Mouse (Mus musculus) ovary, postnatal 36 days (tissue): ENCODE measurements around the gene Ccdc171.
"Not testable (repeated sequence)": the region's sequence is repeated elsewhere in the genome, so short reads cannot be mapped to it uniquely, and the experiment has no call there.

Experiments
- DNase-seq: peaks from one replicate; pipeline ENCODE4 v3.0.0; 2022; ENCODE audit warnings: low spot score, mixed read lengths

Gene Ccdc171

GRCm38 (mm10) chr4:83525690-83526055 lies 328 bp downstream of the Ccdc171 start:
- DNase-seq: no peak

DNA sequence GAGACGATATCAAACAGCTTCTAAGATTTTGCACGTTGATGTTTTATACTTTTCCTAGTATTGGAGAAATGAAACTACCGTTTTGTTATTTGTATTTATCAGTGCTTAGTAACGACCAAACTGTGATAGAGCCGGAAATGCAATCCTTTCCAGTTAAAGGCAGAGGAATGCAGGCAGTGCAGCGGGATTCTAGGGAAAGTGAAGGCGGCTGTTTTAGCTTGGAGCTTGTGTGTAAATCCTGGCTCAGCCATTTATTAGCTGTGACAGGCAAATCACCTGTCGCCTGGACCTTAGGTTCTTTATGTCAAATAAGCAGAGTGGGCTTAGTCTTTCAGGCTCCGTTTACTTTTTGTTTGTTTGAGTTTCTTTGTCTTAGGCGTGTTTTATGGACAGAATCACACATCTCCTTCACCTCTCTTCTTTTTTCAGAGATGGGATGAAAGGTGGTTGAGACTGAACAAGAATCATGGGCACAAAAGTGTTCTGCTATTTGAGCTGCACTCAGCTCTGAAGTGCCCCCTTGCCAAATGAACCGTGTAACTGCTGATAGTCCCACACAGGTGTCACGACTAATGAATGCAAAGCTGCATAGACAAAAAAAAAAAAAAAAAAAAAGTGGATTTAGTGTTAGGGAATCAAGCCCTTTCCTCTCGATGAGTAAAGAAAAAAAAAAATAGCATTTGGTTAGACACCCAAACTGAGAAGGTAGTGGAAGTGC lies 1.1 kb downstream of the Ccdc171 start:
- DNase-seq: no peak

- DNase-seq: no peak
Measured at GRCm38 (mm10) chr4:83526988-83527334, 1.6 kb downstream of the Ccdc171 start.

- DNase-seq: no peak
Measured at GRCm38 (mm10) chr4:83527921-83528320, 2.6 kb downstream of the Ccdc171 start.

GRCm38 (mm10) chr4:83530060-83530459 lies 4.7 kb downstream of the Ccdc171 start:
- not testable (repeated sequence) for DNase-seq

GRCm38 (mm10) chr4:83533168-83533911 lies 8.0 kb downstream of the Ccdc171 start:
- DNase-seq: no peak

- no peak for DNase-seq
Measured at GRCm38 (mm10) chr4:83534024-83534423, 8.7 kb downstream of the Ccdc171 start.

DNA sequence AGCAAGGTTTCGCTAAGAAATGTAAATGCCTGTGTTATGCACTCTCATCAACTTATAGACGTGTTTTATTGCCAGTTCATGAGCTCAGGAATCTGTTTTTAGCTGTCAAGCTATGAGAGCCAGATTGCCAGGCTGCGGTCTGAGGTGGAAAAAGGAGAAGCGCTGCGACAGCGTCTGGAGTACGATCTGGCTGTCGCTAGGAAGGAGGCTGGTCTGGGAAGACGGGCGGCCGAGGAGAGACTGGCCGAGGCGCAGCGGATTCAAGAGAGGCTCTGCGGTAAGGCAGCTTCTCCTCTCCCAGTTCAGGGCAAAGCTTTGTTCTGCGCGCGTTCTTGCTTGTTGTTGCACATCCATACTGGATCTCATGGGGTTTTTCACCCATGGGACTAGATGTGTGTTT lies 24.2 kb downstream of the Ccdc171 start:
- peak; percentile 12 for DNase-seq

DNA sequence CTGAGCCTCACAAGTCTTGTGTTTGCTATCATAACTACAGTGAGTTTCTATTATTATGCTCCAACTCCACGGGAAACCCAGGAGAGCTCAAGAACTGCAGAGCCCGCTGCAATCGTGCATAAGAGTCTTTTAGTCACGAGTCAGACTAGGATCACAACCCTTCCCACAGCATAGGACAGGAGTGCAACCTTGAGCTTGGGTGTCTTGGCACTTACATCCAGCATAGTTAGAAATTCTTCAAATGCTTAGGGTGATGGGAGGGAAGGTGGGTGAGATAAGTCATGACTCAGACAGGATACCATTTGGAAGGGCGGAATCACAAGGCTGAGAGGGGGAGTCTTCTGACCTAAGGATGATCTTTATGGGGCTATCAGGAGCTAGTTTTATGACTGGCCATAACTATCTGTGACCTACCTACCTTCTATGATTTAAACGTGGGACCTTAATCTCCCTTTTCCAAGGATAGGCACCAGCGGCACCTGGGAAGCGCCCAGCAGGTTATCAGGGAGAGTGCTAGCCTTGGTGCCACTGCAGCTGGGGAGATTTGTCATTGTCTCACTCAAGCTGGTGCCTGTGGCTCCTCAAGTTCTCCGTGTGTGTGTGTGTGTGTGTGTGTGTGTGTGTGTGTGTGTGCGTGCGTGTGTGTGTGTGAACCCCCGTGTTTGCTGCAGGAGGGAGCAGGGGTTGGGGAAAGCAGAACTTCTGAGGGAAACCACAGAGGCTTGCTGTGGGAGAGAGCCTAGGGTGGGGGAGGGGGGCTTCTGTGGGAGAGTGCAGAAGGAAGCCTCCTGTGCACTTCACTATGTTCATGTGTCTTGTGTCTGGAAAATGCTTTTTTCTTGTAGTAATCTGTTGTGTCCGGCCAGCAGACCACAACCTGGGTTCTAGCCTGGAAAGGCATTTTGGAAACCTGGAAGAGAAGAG lies 42.1 kb downstream of the Ccdc171 start:
- peak; percentile 7 for DNase-seq

DNA sequence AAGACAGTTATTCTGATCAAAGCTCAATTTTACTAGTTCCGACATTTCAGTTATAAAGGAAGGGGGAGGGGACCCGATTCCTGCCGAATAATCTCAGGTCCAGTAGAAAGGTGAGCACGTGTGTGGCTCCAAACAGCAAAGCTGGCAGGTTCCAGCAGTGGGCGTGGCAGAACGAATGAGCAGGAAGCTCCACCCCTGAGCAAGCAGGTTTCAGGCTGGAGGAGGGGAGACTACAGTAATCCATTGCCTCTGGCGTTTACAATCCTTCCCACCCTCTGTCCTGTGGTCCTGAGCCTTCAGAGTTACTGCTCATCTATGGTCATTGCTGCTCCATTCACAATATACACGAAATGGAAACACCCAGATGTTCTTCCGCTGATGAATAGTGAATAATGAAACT lies 42.8 kb downstream of the Ccdc171 start:
- DNase-seq: peak; percentile 42

- DNase-seq: no peak
Measured at GRCm38 (mm10) chr4:83570569-83570968, 45.2 kb downstream of the Ccdc171 start.

DNA sequence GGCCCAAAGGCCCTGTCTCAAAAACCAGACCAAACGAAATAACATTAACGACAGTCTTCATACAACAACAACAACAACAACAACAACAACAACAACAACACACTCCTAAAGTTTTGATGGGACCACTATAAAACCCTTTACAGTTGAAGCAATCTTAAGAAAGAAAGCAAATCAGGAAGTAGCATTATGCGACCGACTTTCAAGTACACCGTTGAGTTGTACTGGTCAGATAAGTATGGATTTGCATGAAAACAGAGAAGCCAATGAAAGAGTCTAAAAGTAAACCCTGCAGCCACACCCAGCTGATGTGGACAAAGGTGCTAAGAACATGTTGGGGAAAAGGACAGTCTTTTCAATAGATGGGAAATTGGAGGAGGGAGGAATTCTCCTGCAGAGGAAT lies 45.7 kb downstream of the Ccdc171 start:
- no peak for DNase-seq

DNA sequence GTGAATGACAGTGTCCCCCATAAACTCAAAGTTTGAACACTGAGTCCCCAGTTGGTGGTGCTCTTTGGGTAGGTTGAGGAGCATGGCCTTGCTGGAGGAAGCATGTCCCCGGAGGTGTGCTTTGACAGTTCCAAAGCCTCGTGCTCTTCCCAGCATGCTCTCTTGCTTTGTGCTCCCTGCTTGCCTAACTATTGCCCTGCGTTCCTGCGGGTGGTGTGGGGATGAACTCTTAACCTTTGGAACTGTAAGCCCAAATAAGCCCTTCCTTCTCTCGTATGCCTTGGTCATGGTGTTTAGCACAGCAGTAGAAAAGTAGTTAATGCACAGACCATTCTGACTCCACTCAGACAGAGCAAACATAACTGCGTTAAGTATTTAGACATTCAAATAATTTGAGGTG lies 47.2 kb downstream of the Ccdc171 start:
- no peak for DNase-seq

DNA sequence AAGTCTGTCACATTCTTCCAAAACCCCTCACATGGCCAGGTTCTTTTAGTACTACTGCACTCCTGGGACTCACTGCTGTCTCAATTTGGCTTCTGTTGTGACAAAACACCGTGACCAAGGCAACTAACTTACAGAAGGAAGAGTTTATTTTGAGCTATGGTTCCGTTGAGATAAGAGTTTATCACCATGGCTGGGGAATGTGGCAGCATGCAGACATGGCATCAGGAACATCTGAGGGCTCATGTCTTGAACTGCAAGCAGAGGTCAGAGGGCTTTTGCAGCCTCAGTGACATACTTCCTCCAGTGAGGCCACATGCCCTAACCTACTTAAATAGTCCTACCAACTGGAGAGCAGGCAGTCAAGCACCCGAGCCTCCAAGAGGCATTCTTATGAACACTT lies 51.0 kb downstream of the Ccdc171 start:
- no peak for DNase-seq

DNA sequence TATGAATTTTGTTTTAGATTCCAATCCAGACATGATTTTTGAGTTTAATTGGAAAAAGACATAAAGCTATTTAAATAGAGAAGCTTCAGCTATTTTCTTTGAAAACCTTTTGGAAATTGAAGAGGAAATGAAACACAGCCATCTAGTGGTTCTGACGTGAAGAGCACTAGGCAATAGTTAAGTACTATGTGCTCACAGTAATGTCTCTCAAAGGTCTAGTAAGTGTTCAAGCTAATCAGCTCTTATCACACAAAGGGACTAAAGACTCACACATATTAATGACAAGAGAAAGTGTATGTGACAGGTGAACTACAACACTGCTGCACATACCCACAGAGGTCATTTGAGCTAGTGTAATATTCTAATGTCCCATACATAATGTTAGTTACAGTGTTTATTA lies 54.8 kb downstream of the Ccdc171 start:
- no peak for DNase-seq

DNA sequence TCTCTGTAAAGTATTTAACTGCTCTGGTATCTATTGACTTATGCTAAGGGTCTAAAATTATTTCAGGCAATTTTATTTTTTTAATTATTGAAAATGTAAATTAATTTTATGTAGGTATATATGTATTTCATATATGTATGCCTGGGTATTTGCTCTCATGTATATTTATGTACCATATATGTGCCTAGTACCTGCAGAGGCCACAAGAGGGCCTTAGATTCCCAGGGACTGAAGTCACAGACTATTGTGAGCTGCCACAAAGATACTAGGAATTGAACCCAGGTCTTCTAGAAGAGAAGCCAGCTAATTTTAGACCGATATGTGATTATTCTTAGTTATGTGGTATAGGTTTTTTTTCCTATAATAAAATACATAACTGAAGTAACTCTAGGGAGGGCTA lies 62.2 kb downstream of the Ccdc171 start:
- no peak for DNase-seq

DNA sequence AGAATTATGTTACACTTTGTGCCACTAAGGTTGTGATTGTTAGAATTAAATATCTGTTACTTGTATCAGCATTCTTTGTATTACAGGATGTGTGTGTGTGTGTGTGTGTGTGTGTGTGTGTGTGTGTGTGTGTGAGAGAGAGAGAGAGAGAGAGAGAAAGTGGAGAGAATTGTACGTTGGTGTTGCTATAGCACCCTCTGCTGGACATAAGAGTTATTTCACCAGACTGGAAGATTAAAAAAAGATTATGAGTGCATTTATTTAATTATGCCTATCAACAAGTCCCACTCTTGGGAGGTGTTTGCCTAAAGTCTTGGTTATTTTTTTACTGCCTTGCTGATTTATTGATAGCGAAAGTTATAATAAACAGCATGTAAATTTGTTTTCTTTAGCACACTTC lies 71.1 kb downstream of the Ccdc171 start:
- no peak for DNase-seq

GRCm38 (mm10) chr4:83611111-83611510 lies 85.8 kb downstream of the Ccdc171 start:
- DNase-seq: no peak

DNA sequence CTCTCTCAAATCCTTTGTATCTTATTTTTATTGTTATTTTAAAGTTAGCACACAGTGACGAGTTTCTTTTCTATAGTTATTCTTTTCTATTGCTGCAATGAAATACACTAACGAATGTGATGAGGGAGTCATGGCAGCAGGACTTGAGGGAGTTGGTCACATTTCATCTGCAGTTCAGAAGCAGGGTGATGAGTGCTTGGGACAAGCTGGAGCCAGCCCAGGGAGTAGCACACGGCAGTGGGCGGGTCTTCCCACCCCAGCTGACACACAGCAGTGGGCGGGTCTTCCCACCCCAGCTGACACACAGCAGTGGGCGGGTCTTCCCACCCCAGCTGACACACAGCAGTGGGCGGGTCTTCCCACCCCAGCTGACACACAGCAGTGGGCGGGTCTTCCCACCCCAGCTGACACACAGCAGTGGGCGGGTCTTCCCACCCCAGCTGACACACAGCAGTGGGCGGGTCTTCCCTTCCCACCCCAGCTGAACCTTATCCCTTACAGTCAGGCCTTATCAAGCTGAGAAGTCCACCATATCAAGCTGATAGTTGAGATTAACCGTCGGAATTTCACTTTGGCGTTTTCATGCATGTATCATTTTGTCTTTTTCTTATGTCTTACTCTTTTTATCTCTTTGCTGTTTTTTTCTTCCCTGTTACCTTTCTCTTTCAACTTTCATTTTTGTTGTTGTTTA lies 97.8 kb downstream of the Ccdc171 start:
- not testable (repeated sequence) for DNase-seq

DNA sequence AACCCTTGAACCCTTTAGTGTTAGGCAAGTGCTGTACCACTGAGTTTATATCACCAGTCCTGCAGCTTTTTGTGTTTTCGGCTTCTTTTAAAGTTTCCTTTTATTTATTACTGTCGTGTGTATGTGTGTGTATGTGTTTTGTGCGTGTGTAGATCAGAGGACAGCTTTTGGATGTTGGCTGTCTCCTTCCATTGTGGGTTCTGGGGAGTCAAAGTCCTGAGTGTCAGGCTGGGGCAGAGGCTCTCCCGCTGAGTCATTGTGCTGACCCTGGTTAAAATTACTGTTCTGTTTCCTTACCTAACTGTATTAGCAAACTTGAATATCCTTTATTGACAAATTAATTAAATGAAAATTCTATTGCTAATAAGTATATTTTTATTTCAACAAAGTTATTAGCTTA lies 98.4 kb downstream of the Ccdc171 start:
- no peak for DNase-seq

DNA sequence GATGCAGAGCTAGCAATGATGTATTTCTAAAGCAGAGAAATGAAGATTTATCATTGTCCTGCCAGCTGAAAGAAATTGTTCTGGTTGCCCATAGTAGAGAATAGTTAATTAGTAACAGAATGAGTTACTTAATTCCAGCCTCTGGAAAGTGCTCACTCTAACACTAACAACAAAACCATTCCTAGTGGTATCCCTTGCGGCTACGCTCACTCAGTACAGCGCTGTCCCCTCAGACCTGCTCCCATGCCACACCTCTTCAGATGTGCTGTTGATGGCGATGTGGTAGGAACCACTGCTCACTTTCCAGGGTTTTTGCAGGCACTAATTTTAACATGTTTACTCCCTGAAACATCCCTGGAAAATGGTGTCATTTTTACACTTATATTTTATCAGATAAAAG lies 126.1 kb downstream of the Ccdc171 start:
- no peak for DNase-seq

GRCm38 (mm10) chr4:83655396-83655795 lies 130.1 kb downstream of the Ccdc171 start:
- DNase-seq: peak; percentile 68
